Comparison of ENCODE assay signal across 10 mouse cellular contexts in genomic region chr13:19236340-19236739, GRCm38 (mm10).
DNase-seq lines count a peak whose midpoint lies in the region; ATAC-seq and TF ChIP-seq lines count a peak whose summit lies in the region.
"Had no signal": no experiment of that assay in that cellular context is flagged by ENCODE, and none has a peak within 500 bp of the region (broad histone marks: within the 10 kb centered on the region; RNA-seq: fewer than 3 reads in every experiment).

No protein-coding gene starts in this region.

- H3K9me3 ChIP-seq in midbrain, postnatal 0 days (ENCODE audit: low read length) = no peaks in the 10 kb centered on the region
- H3K9me3 ChIP-seq in midbrain, embryonic 13.5 days = no peaks in the 10 kb centered on the region
- no peaks in the 10 kb centered on the region for H3K9me3 ChIP-seq in embryonic facial prominence, embryonic 14.5 days (ENCODE audit: control insufficient read depth, low read length)
- H3K9me3 ChIP-seq in liver, embryonic 11.5 days (ENCODE audit: control insufficient read depth, low read length) = no peaks in the 10 kb centered on the region
- no peaks in the 10 kb centered on the region for H3K9me3 ChIP-seq in forebrain, embryonic 16.5 days (ENCODE audit: control insufficient read depth, low read length)
- H3K9me3 ChIP-seq: embryonic facial prominence, embryonic 15.5 days; neural tube, embryonic 13.5 days had no signal

- no peak for ATAC-seq in midbrain, postnatal 0 days (ENCODE audit: low FRiP score)
- ATAC-seq in midbrain, embryonic 13.5 days = no peak
- ATAC-seq in embryonic facial prominence, embryonic 14.5 days (ENCODE audit: low read depth) = no peak
- ATAC-seq in liver, embryonic 11.5 days (replicated peaks; ENCODE audit: low FRiP score) = peak; percentile 68
- no peak for ATAC-seq in forebrain, embryonic 16.5 days

- no peak overlapping the region for H3K4me2 ChIP-seq in midbrain, postnatal 0 days (ENCODE audit: low read depth, low read length, poor library complexity, severe bottlenecking)
- no peak overlapping the region for H3K4me2 ChIP-seq in midbrain, embryonic 13.5 days (replicated peaks)
- no peak overlapping the region for H3K4me2 ChIP-seq in embryonic facial prominence, embryonic 14.5 days (ENCODE audit: low read depth, low read length)
- H3K4me2 ChIP-seq in liver, embryonic 11.5 days = no peak overlapping the region
- H3K4me2 ChIP-seq in forebrain, embryonic 16.5 days (ENCODE audit: low read length) = no peak overlapping the region
- H3K4me2 ChIP-seq: embryonic facial prominence, embryonic 15.5 days; neural tube, embryonic 13.5 days had no signal

- no peaks in the 10 kb centered on the region for H3K36me3 ChIP-seq in midbrain, postnatal 0 days (ENCODE audit: insufficient read depth, low read length)
- H3K36me3 ChIP-seq in midbrain, embryonic 13.5 days = no peaks in the 10 kb centered on the region
- no peaks in the 10 kb centered on the region for H3K36me3 ChIP-seq in embryonic facial prominence, embryonic 14.5 days (ENCODE audit: control insufficient read depth, insufficient read depth, low read length)
- H3K36me3 ChIP-seq in liver, embryonic 11.5 days (ENCODE audit: control insufficient read depth, insufficient read depth, low read length) = no peaks in the 10 kb centered on the region
- H3K36me3 ChIP-seq in splenic B cell, adult 2 months (ENCODE audit: control insufficient read depth, insufficient read depth, low read length, poor library complexity, severe bottlenecking) = no peaks in the 10 kb centered on the region
- H3K36me3 ChIP-seq in forebrain, embryonic 16.5 days (ENCODE audit: control insufficient read depth, insufficient read depth) = no peaks in the 10 kb centered on the region
- H3K36me3 ChIP-seq: embryonic facial prominence, embryonic 15.5 days; neural tube, embryonic 13.5 days had no signal

- H3K9ac ChIP-seq in midbrain, postnatal 0 days (replicated peaks; ENCODE audit: low read length, poor library complexity, severe bottlenecking) = no peak overlapping the region
- no peak overlapping the region for H3K9ac ChIP-seq in midbrain, embryonic 13.5 days (replicated peaks)
- no peak overlapping the region for H3K9ac ChIP-seq in embryonic facial prominence, embryonic 14.5 days (ENCODE audit: low read depth, low read length)
- no peak overlapping the region for H3K9ac ChIP-seq in liver, embryonic 11.5 days (ENCODE audit: low read depth, low read length)
- no peak overlapping the region for H3K9ac ChIP-seq in forebrain, embryonic 16.5 days (replicated peaks; ENCODE audit: low read depth, low read length)
- H3K9ac ChIP-seq: embryonic facial prominence, embryonic 15.5 days; neural tube, embryonic 13.5 days had no signal

- H3K4me1 ChIP-seq in midbrain, postnatal 0 days (ENCODE audit: insufficient read depth, low read length) = no peaks in the 10 kb centered on the region
- no peaks in the 10 kb centered on the region for H3K4me1 ChIP-seq in midbrain, embryonic 13.5 days (replicated peaks)
- no peaks in the 10 kb centered on the region for H3K4me1 ChIP-seq in embryonic facial prominence, embryonic 14.5 days (ENCODE audit: control insufficient read depth, insufficient read depth, low read length)
- H3K4me1 ChIP-seq in liver, embryonic 11.5 days (replicated peaks; ENCODE audit: control insufficient read depth, insufficient read depth, low read length) = no peaks in the 10 kb centered on the region
- H3K4me1 ChIP-seq in forebrain, embryonic 16.5 days (replicated peaks; ENCODE audit: control insufficient read depth, insufficient read depth, low read length) = no peaks in the 10 kb centered on the region
- H3K4me1 ChIP-seq: embryonic facial prominence, embryonic 15.5 days; neural tube, embryonic 13.5 days had no signal

- no peak overlapping the region for H3K4me3 ChIP-seq in midbrain, postnatal 0 days (ENCODE audit: low read depth, low read length)
- no peak overlapping the region for H3K4me3 ChIP-seq in midbrain, embryonic 13.5 days (replicated peaks)
- H3K4me3 ChIP-seq in embryonic facial prominence, embryonic 14.5 days (ENCODE audit: low read depth, low read length) = no peak overlapping the region
- H3K4me3 ChIP-seq in liver, embryonic 11.5 days (ENCODE audit: low read depth, low read length) = no peak overlapping the region
- no peak overlapping the region for H3K4me3 ChIP-seq in forebrain, embryonic 16.5 days (replicated peaks; ENCODE audit: low read length)
- H3K4me3 ChIP-seq: embryonic facial prominence, embryonic 15.5 days; neural tube, embryonic 13.5 days had no signal

- no peak overlapping the region for H3K27ac ChIP-seq in midbrain, postnatal 0 days (ENCODE audit: low read depth, low read length)
- no peak overlapping the region for H3K27ac ChIP-seq in midbrain, embryonic 13.5 days
- H3K27ac ChIP-seq in embryonic facial prominence, embryonic 14.5 days (replicated peaks; ENCODE audit: low read depth, low read length) = no peak overlapping the region
- H3K27ac ChIP-seq in liver, embryonic 11.5 days (ENCODE audit: low read depth, low read length) = no peak overlapping the region
- H3K27ac ChIP-seq in forebrain, embryonic 16.5 days (ENCODE audit: low read length) = no peak overlapping the region
- H3K27ac ChIP-seq: embryonic facial prominence, embryonic 15.5 days; neural tube, embryonic 13.5 days had no signal

- no peaks in the 10 kb centered on the region for H3K27me3 ChIP-seq in midbrain, postnatal 0 days (ENCODE audit: insufficient read depth, low read length)
- no peaks in the 10 kb centered on the region for H3K27me3 ChIP-seq in midbrain, embryonic 13.5 days
- H3K27me3 ChIP-seq in embryonic facial prominence, embryonic 14.5 days (replicated peaks; ENCODE audit: control insufficient read depth, insufficient read depth, low read length) = no peaks in the 10 kb centered on the region
- no peaks in the 10 kb centered on the region for H3K27me3 ChIP-seq in liver, embryonic 11.5 days (replicated peaks; ENCODE audit: control insufficient read depth, insufficient read depth, low read length)
- H3K27me3 ChIP-seq in splenic B cell, adult 2 months (ENCODE audit: control insufficient read depth, insufficient read depth, low read length, poor library complexity, severe bottlenecking) = no peaks in the 10 kb centered on the region
- no peaks in the 10 kb centered on the region for H3K27me3 ChIP-seq in forebrain, embryonic 16.5 days (replicated peaks; ENCODE audit: control insufficient read depth, insufficient read depth, low read length)
- H3K27me3 ChIP-seq: embryonic facial prominence, embryonic 15.5 days; neural tube, embryonic 13.5 days had no signal

- peak; percentile 21 for DNase-seq in adrenal gland, adult 2 months
- DNase-seq in adrenal gland, postnatal 4 days (ENCODE audit: low spot score in 2 of 2) = no peak
- DNase-seq in midbrain, postnatal 0 days (ENCODE audit: low spot score) = peak; percentile 21
- peak; percentile 23 for DNase-seq in embryonic facial prominence, embryonic 14.5 days (ENCODE audit: low spot score)
- no peak for DNase-seq in liver, embryonic 11.5 days (ENCODE audit: low spot score)
- DNase-seq in splenic B cell, adult 2 months (ENCODE audit: low read depth, low spot score) = peak; percentile 44

- peak; percentile 52 for TF ChIP-seq CTCF in midbrain, postnatal 0 days (IDR thresholded peaks at IDR 0.05)

Comparison
In these comparisons a context has a peak if more than half of its experiments do, and no peak if none do; other contexts are left out.
1. DNase-seq: peak in adrenal gland, adult 2 months (single experiment), midbrain, postnatal 0 days (single experiment), embryonic facial prominence, embryonic 14.5 days (single experiment) and splenic B cell, adult 2 months (single experiment); none in adrenal gland, postnatal 4 days (0 of 2) and liver, embryonic 11.5 days (single experiment).